Mouse (Mus musculus): ENCODE measurements around the gene Arhgef3. TPM values are rescaled to one million over a fixed set of nuclear protein-coding genes. Genes with fewer than 3 reads are reported as not detected.

Arhgef3 gene
- polyA plus RNA-seq, 1 experiment = 48.5 TPM

GRCm38 (mm10) chr14:27192450-27192849 is 77.8 kb downstream of the Arhgef3 start:
- TF ChIP-seq POLR2A (IDR thresholded peaks at IDR 0.05; ENCODE audit: borderline replicate concordance, extremely low read depth, low read depth, low read length) (no peak), CTCF (IDR thresholded peaks at IDR 0.05; ENCODE audit: insufficient read depth, low read length) (peak; percentile 73)
- H3K4me3 ChIP-seq (replicated peaks; ENCODE audit: extremely low read depth, low read depth, low read length) = no peak overlapping the region
- 18% methylated on average over 3 of the region's 3 CpGs for WGBS
- DNase-seq = no peak
- peaks cover 7% of the 10 kb centered on the region; the same call in 1 of the 2 replicates for H3K4me1 ChIP-seq (ENCODE audit: control insufficient read depth, insufficient read depth, low read length)

- TF ChIP-seq POLR2A (IDR thresholded peaks at IDR 0.05; ENCODE audit: borderline replicate concordance, extremely low read depth, low read depth, low read length) (no peak), CTCF (IDR thresholded peaks at IDR 0.05; ENCODE audit: insufficient read depth, low read length) (peak; percentile 18; the same call in 1 of the 2 replicates)
- WGBS = 65% methylated on average over 8 of the region's 8 CpGs
- Histone ChIP-seq H3K4me1 (ENCODE audit: control insufficient read depth, insufficient read depth, low read length) (peaks cover 5% of the 10 kb centered on the region; the same call in 1 of the 2 replicates), H3K4me3 (replicated peaks; ENCODE audit: extremely low read depth, low read depth, low read length) (no peak overlapping the region)
- no peak for DNase-seq
Observed at GRCm38 (mm10) chr14:27196980-27197379, 82.3 kb downstream of the Arhgef3 start.

- Histone ChIP-seq H3K4me3 (replicated peaks; ENCODE audit: extremely low read depth, low read depth, low read length) (no peak overlapping the region), H3K4me1 (ENCODE audit: control insufficient read depth, insufficient read depth, low read length) (no peaks in the 10 kb centered on the region)
- DNase-seq = no peak
- WGBS = 88% methylated on average over 5 of the region's 5 CpGs
- TF ChIP-seq CTCF (IDR thresholded peaks at IDR 0.05; ENCODE audit: insufficient read depth, low read length) = no peak
- no peak for TF ChIP-seq POLR2A (IDR thresholded peaks at IDR 0.05; ENCODE audit: borderline replicate concordance, extremely low read depth, low read depth, low read length)
Observed at GRCm38 (mm10) chr14:27198490-27199089, 83.9 kb downstream of the Arhgef3 start.

- H3K4me3 ChIP-seq (replicated peaks; ENCODE audit: extremely low read depth, low read depth, low read length) = no peak overlapping the region
- WGBS = 74% methylated on average over 3 of the region's 3 CpGs
- no peak for DNase-seq
- TF ChIP-seq POLR2A (IDR thresholded peaks at IDR 0.05; ENCODE audit: borderline replicate concordance, extremely low read depth, low read depth, low read length) (no peak), CTCF (IDR thresholded peaks at IDR 0.05; ENCODE audit: insufficient read depth, low read length) (no peak)
- H3K4me1 ChIP-seq (ENCODE audit: control insufficient read depth, insufficient read depth, low read length) = no peaks in the 10 kb centered on the region
Observed at GRCm38 (mm10) chr14:27199119-27199518, 84.4 kb downstream of the Arhgef3 start.

GRCm38 (mm10) chr14:27199870-27200269 is 85.2 kb downstream of the Arhgef3 start:
- no peaks in the 10 kb centered on the region for H3K4me1 ChIP-seq (ENCODE audit: control insufficient read depth, insufficient read depth, low read length)
- no peak for DNase-seq
- no peak for TF ChIP-seq POLR2A (IDR thresholded peaks at IDR 0.05; ENCODE audit: borderline replicate concordance, extremely low read depth, low read depth, low read length)
- TF ChIP-seq CTCF (IDR thresholded peaks at IDR 0.05; ENCODE audit: insufficient read depth, low read length) = no peak
- no peak overlapping the region for H3K4me3 ChIP-seq (replicated peaks; ENCODE audit: extremely low read depth, low read depth, low read length)
- 97% methylated on average over 11 of the region's 11 CpGs for WGBS

- TF ChIP-seq CTCF (IDR thresholded peaks at IDR 0.05; ENCODE audit: insufficient read depth, low read length) (no peak), POLR2A (IDR thresholded peaks at IDR 0.05; ENCODE audit: borderline replicate concordance, extremely low read depth, low read depth, low read length) (no peak)
- H3K4me3 ChIP-seq (replicated peaks; ENCODE audit: extremely low read depth, low read depth, low read length) = no peak overlapping the region
- no peak for DNase-seq
- H3K4me1 ChIP-seq (ENCODE audit: control insufficient read depth, insufficient read depth, low read length) = 0 out of 2 replicates have a peak, but pooled peaks cover under 1% of the 10 kb centered on the region
- WGBS = 68% methylated on average over 12 of the region's 12 CpGs
Observed at GRCm38 (mm10) chr14:27200743-27201576, 86.3 kb downstream of the Arhgef3 start.

- TF ChIP-seq POLR2A (IDR thresholded peaks at IDR 0.05; ENCODE audit: borderline replicate concordance, extremely low read depth, low read depth, low read length) (no peak), CTCF (IDR thresholded peaks at IDR 0.05; ENCODE audit: insufficient read depth, low read length) (no peak)
- 58% methylated on average over 5 of the region's 5 CpGs for WGBS
- no peak overlapping the region for H3K4me3 ChIP-seq (replicated peaks; ENCODE audit: extremely low read depth, low read depth, low read length)
- DNase-seq = no peak
- H3K4me1 ChIP-seq (ENCODE audit: control insufficient read depth, insufficient read depth, low read length) = peaks cover 3% of the 10 kb centered on the region; the same call in 1 of the 2 replicates
Observed at GRCm38 (mm10) chr14:27201824-27202223, 87.1 kb downstream of the Arhgef3 start.

GRCm38 (mm10) chr14:27204704-27205103 is 90.0 kb downstream of the Arhgef3 start:
- DNase-seq = no peak
- 89% methylated on average over 2 of the region's 2 CpGs for WGBS
- no peak overlapping the region for H3K4me3 ChIP-seq (replicated peaks; ENCODE audit: extremely low read depth, low read depth, low read length)
- H3K4me1 ChIP-seq (ENCODE audit: control insufficient read depth, insufficient read depth, low read length) = peaks cover 3% of the 10 kb centered on the region; the same call in 1 of the 2 replicates
- no peak for TF ChIP-seq POLR2A (IDR thresholded peaks at IDR 0.05; ENCODE audit: borderline replicate concordance, extremely low read depth, low read depth, low read length)
- no peak for TF ChIP-seq CTCF (IDR thresholded peaks at IDR 0.05; ENCODE audit: insufficient read depth, low read length)

GRCm38 (mm10) chr14:27206443-27206842 is 91.7 kb downstream of the Arhgef3 start:
- Histone ChIP-seq H3K4me1 (ENCODE audit: control insufficient read depth, insufficient read depth, low read length) (peaks cover 3% of the 10 kb centered on the region; the same call in 1 of the 2 replicates), H3K4me3 (replicated peaks; ENCODE audit: extremely low read depth, low read depth, low read length) (no peak overlapping the region)
- TF ChIP-seq POLR2A (IDR thresholded peaks at IDR 0.05; ENCODE audit: borderline replicate concordance, extremely low read depth, low read depth, low read length) (no peak), CTCF (IDR thresholded peaks at IDR 0.05; ENCODE audit: insufficient read depth, low read length) (no peak)
- DNase-seq = no peak

All from lung, adult 2 months (tissue).